Mouse (Mus musculus) erythroblast, adult 5-6 weeks (primary cell): ENCODE results near the gene Btc. TPM values are rescaled to one million over a fixed set of nuclear protein-coding genes. Genes with fewer than 3 reads are reported as not detected.

Experiments used
- ATAC-seq: replicated peaks from 2 replicates; pipeline ENCODE4 v1.8.0; 2016; ENCODE audit warnings: moderate number of reproducible peaks, mild to moderate bottlenecking, moderate TSS enrichment, inconsistent platforms; ENCODE audit not compliant: poor library complexity, low FRiP score, severe bottlenecking
- total RNA-seq, 2 experiments: library from RNA; stranded (forward) in 1 of 2; stranded (reverse) in 1 of 2; fragments of 150-400 nt in 1 of 2; fragments of 200-764, 138-1000 nt in 1 of 2; gene quantifications; 2 replicates each; pipeline versions ENCODE4 v1.2.3 to v1.2.4; 2015 to 2017; ENCODE audit warnings: low replicate concordance in 2 of 2

Btc gene
- not detected in 2 replicates for total RNA-seq (2015; ENCODE audit: low replicate concordance)
- total RNA-seq (2017; ENCODE audit: low replicate concordance), result not detected in 2 replicates

- ATAC-seq, result no peak
Measured at GRCm38 (mm10) chr5:91402339-91403211, at the start of gene Btc. TSS of gene Btc (minus strand) at chr5:91402994.

- ATAC-seq, result no peak
Measured at GRCm38 (mm10) chr5:91444981-91445517, 42.3 kb upstream of the Btc start.

DNA sequence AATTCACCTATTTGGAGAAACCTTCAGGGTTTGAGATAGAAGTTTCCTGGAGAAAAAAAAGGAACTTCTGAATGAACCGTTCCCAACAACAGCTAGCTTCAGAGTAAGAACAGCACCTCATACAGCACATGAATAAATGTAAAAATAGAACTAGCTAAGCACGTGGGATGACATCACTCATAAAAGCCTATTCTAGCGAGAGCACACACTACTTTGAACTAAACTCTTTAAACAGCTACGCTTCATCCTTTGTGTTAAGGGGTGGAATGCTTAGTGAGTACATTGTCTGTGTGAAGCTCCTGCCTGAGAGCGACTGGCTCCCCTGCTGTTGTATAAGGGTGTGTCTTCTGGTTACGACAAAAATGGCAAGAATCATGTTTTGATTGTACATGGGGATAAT, 33.8 kb upstream of the Btc start:
- ATAC-seq, result no peak

GRCm38 (mm10) chr5:91434723-91435658, 32.2 kb upstream of the Btc start:
- ATAC-seq, result no peak

DNA sequence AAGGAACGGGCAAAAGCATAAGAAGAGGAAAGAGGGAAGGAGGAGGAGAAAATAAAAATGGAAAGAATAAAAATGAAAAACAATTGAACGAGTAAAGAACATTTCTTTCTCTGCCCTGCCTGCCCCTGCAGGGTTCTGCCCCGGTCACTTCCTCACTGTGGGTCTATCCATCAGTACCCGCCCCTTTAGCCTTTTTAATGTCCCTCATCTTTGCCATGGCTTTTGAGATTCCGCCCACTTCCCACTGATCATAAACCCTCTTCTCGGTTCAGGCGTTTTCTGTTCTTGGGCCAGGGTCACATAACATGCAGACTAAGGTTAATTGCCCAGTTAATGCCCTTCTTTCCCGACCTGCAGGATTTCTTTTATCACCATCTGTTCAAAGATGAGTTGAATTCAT, 25.8 kb upstream of the Btc start:
- ATAC-seq, result no peak

- ATAC-seq, result no peak
Measured at GRCm38 (mm10) chr5:91413814-91414213, 11.0 kb upstream of the Btc start.

DNA sequence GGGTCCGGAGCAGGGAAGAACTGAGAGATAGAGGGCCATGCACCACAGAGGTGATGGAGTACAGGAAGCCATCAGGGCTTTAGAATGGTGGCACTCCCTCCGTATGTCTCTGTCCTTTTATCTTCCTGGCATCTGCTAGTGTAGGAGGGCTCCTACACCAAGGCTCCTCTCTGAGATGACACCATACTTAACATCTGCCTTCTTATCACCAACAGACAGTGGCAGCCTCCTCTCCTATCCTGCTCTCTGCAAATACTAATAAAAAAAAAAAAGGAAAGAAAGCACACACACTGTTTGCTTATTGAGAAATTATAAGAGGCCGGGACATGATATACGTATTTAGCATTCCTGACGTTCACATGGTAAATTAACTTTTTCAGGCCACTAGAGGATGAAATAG, 1.5 kb upstream of the Btc start:
- no peak for ATAC-seq

GRCm38 (mm10) chr5:91403281-91403680, 487 bp upstream of the Btc start:
- no peak for ATAC-seq

- ATAC-seq, result no peak
Measured at GRCm38 (mm10) chr5:91400493-91401096, 2.2 kb downstream of the Btc start.

DNA sequence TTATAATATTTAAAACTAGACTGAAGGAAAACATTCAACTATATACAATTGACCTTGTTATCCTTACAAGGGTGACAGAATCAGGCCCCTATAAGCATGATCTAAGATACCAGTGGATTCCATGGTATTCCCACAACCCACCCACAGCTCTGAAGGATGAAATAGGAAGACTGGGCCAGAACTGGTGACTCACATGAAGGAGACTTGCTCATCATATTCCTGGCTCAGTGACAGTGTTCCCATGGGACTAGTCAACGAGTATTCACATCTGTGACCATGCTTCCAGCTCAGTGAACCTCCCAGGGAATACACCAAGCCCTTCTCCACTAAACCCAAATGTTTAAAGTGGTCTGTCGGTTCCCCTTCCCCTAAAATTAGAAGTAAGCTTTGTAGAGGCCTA, 27.3 kb downstream of the Btc start:
- no peak for ATAC-seq

DNA sequence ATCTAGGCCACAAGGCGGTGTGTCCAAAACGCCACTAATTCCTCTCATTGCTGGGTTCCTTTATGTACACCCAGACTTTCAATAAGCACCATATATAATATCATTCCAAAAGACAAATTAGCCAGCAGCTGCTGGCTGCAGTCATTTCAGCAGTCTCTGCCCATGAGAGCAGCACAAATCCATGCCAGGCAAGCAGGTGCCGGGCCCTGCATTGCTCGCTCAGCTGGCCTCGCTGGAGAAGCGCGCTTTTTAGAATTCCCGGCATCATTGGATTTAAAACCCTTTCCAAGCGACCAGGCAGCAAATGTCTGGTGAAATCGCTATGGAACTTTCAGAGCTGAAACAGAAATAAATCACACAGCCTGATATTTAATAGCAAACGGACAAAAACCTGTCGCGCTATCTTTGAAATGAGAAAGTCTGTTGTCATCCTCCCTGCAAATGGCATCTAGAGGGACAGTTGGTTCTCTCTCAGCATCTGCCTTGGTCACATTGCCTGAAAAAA, 34.7 kb downstream of the Btc start:
- ATAC-seq, result no peak

- no peak for ATAC-seq
Measured at GRCm38 (mm10) chr5:91366925-91367324, 35.9 kb downstream of the Btc start.

- ATAC-seq, result no peak
Measured at GRCm38 (mm10) chr5:91363274-91363991, 39.4 kb downstream of the Btc start.

GRCm38 (mm10) chr5:91352645-91353044, 50.1 kb downstream of the Btc start:
- no peak for ATAC-seq

DNA sequence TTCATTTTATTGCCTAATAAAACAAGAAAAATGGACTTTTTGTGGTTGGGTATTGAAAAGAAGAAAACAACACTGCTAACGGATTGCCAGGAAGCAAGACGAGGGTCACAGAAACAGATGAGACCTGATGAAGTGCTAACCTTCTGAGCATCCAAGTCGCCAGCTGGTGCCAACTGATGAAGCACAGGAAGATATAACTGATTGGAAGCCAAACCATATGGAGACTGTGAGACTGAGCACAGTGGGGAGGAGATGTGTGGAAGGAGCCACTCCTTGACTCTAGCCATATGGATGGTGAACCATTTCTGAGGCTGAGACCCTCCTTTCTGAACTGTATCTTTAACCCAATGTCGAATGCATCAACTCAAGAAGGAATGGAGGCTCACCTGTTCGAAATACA, 57.1 kb downstream of the Btc start:
- no peak for ATAC-seq

- no peak for ATAC-seq
Measured at GRCm38 (mm10) chr5:91345064-91345463, 57.7 kb downstream of the Btc start.

DNA sequence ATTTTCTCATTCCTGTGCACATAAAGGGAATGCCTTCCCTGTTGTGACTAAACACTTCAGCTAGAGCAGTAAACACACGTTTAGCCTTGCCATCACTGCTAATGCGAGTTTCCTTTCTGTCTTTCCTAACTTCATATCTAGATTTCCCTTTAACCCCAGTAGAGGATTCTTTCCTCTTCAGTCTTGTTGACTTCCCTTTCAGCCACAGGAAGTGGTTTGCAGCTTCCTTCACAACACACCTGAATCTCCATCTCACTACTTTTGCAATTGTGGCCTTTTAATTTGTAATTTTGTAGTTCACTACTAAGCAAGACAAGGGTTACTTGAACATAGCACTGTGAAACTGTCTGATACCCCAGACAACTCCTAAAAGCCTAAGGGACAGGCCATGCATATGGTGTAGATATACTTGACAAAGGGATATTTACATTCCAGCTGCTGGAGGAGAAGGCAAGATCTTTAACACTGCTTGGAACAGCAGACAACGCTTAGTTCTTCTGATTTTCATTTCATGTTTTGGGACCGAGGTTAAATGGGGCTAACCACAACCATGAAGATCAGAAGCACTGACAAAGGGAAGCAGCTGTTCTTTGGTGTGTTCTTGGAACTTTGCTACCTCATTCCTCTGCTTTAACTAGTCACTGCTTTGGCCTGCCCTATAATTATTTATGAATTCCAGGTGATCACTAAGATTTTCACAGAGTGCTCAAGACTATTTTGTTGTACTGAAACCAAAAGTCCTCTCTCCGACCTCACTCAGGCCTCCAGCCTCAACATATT, 60.6 kb downstream of the Btc start:
- ATAC-seq, result no peak

DNA sequence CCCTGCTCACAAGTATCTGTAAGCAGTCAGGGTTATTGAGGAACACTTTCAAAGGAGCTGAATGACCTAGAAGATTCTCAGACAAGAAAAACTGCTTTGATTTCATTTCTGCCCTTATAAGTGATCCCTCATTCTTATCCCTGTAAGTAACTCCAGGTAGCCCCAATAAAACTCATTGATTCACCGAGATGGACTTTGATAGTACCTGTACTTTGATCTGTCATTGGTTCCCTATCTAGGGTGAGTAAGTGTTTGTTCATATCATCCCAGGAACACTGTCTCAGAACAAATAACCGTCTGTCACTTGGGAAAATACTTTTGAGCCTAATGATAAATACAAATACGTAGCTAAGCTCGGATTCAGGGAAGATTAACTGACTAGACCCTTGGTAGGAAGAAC, 68.6 kb downstream of the Btc start:
- no peak for ATAC-seq
